Mouse (Mus musculus): Measurements from ENCODE around the gene Gm8764.
"Not testable (repeated sequence)": the region's sequence is repeated elsewhere in the genome, so short reads cannot be mapped to it uniquely, and the experiment has no call there.

Gene Gm8764

GRCm38 (mm10) chr10:104159706-104160105, at the start of gene Gm8764:
Gene Gm8764 (plus strand): TSS chr10:104160006.
- in situ Hi-C loops (cut with MboI, MseI), result loop anchor here in 1 of 2 experiments (10.0 kb wide), 1 partner anchor 45 kb away; no protein-coding TSS in a partner anchor

GRCm38 (mm10) chr10:104110044-104110443, 49.8 kb upstream of the Gm8764 start:
- in situ Hi-C loops (cut with MboI, MseI), result no loop called here

GRCm38 (mm10) chr10:104118312-104118711, 41.5 kb upstream of the Gm8764 start:
- in situ Hi-C loops (cut with MboI, MseI), result no loop called here

- in situ Hi-C loops (cut with MboI, MseI), result not testable (repeated sequence)
Measured at GRCm38 (mm10) chr10:104142687-104143086, 17.1 kb upstream of the Gm8764 start, which contains the start of gene Gm21293. Gene Gm21293 (plus strand): TSS chr10:104142987.

- in situ Hi-C loops (cut with MboI, MseI), result loop anchor here in 1 of 2 experiments (10.0 kb wide), 1 partner anchor 54 kb away; no protein-coding TSS in a partner anchor
Measured at GRCm38 (mm10) chr10:104151197-104151596, 8.6 kb upstream of the Gm8764 start, which contains the start of gene Gm6763. Gene Gm6763 (plus strand): TSS chr10:104151497.

GRCm38 (mm10) chr10:104168215-104168614, 8.4 kb downstream of the Gm8764 start, which contains the start of gene Gm21304:
Gene Gm21304 (plus strand): TSS chr10:104168515.
- in situ Hi-C loops (cut with MboI, MseI), result loop anchor here in 1 of 2 experiments (5.0 kb wide), 1 partner anchor 34 kb away; no protein-coding TSS in a partner anchor

- in situ Hi-C loops (cut with MboI, MseI), result loop anchor here in 1 of 2 experiments (5.0 kb wide), 1 partner anchor 39 kb away; no protein-coding TSS in a partner anchor
Measured at GRCm38 (mm10) chr10:104176724-104177123, 16.9 kb downstream of the Gm8764 start, which contains the start of gene Gm21312. Gene Gm21312 (plus strand): TSS chr10:104177024.

GRCm38 (mm10) chr10:104185233-104185632, 25.4 kb downstream of the Gm8764 start, which contains the start of gene Gm20765:
Gene Gm20765 (plus strand): TSS chr10:104185533.
- in situ Hi-C loops (cut with MboI, MseI), result loop anchor here in 1 of 2 experiments (5.0 kb wide), 1 partner anchor 48 kb away; no protein-coding TSS in a partner anchor

- in situ Hi-C loops (cut with MboI, MseI), result not testable (repeated sequence)
Measured at GRCm38 (mm10) chr10:104193742-104194141, 33.9 kb downstream of the Gm8764 start, which contains the start of gene Gm4340. Gene Gm4340 (plus strand): TSS chr10:104194042.

GRCm38 (mm10) chr10:104209655-104210054, 49.8 kb downstream of the Gm8764 start:
- in situ Hi-C loops (cut with MboI, MseI), result loop anchor here in 1 of 2 experiments (10.0 kb wide), 1 partner anchor 55 kb away; the partner anchor contains the start of gene Gm6763

- in situ Hi-C loops (cut with MboI, MseI), result no loop called here
Measured at GRCm38 (mm10) chr10:104210268-104210990, 50.6 kb downstream of the Gm8764 start.

All from T-helper 17 cell (primary cell).